Mouse (Mus musculus): ENCODE results near the gene Eif4e2. TPM values are rescaled to one million over a fixed set of nuclear protein-coding genes. Genes with fewer than 3 reads are reported as not detected.

Eif4e2 gene
- polyA plus RNA-seq, 1 experiment, result 172 TPM

DNA sequence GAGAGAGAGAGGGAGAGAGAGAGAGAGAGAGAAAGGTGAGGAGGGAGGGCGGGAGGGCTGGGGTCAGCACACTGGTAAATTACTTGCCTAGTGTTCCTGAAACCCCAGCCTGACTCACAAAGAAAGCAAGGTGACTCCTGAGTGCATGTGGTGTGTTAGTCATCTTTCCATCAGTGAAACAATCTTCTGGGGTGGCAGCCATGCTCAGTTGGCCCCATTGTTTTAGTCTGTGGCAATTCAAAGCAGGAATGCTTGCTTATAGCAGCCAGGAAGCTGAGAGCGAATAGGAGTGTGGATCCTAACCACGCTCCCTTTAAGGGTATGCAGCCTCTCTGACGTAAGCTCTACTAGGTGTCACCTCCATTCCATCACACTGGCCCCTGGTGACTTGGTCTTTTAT lies 41.5 kb downstream of the Eif4e2 start:
- no peaks in the 10 kb centered on the region; the same call in 1 of the 2 replicates for H3K4me1 ChIP-seq (ENCODE audit: control insufficient read depth, insufficient read depth, low read length)
- H3K4me3 ChIP-seq (ENCODE audit: insufficient read depth, low read length), result no peak overlapping the region
- TF ChIP-seq CTCF (IDR thresholded peaks at IDR 0.05; ENCODE audit: borderline replicate concordance, insufficient read depth, low read length) (no peak), POLR2A (IDR thresholded peaks at IDR 0.05; ENCODE audit: low read depth, low read length) (no peak)
- H3K27ac ChIP-seq (ENCODE audit: insufficient read depth, low read length), result no peak overlapping the region

DNA sequence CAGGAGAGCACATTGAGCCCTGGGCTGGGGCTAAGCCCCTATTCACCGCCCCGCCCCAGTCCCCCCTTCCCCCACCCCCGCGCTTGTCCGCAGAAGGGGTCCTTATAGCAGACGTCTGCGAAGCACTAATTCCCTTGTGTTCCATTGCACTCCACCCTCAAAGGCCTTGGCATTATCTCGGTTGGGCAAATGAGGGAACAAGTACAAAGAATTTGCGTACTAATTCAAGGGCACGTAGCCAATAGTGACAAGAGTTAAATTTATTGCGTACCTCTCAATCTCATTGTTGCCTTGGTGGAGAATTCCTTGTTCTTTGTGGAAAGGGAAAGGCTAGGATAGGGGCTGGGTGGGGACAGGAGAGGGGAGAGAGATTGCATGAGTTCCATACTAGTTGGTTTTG lies 44.0 kb downstream of the Eif4e2 start:
- no peak for TF ChIP-seq CTCF (IDR thresholded peaks at IDR 0.05; ENCODE audit: borderline replicate concordance, insufficient read depth, low read length)
- TF ChIP-seq POLR2A (IDR thresholded peaks at IDR 0.05; ENCODE audit: low read depth, low read length), result no peak
- Histone ChIP-seq H3K4me1 (ENCODE audit: control insufficient read depth, insufficient read depth, low read length) (no peaks in the 10 kb centered on the region; the same call in 1 of the 2 replicates), H3K4me3 (ENCODE audit: insufficient read depth, low read length) (no peak overlapping the region), H3K27ac (ENCODE audit: insufficient read depth, low read length) (no peak overlapping the region)

DNA sequence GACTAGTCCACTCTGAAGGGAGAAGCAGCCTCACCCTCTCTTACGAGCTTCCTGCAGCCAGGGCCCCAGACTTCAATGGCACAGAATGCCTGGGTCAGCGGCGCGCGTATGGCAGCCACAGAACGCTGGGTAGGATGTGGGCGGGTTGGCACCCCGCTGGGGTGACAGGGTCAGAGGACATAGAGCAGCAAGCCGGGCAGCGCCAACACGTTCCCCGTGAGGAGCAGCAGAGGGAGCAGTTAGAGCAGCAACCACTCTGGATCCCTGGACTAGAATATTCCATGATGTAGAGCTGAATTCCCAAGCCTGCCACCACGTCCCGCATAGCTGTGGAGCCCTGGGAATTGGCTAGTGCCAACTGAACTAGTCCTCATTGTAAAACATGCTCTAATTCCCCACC lies 44.8 kb downstream of the Eif4e2 start:
- Histone ChIP-seq H3K4me3 (ENCODE audit: insufficient read depth, low read length) (no peak overlapping the region), H3K4me1 (ENCODE audit: control insufficient read depth, insufficient read depth, low read length) (no peaks in the 10 kb centered on the region; the same call in 1 of the 2 replicates), H3K27ac (ENCODE audit: insufficient read depth, low read length) (no peak overlapping the region)
- TF ChIP-seq CTCF (IDR thresholded peaks at IDR 0.05; ENCODE audit: borderline replicate concordance, insufficient read depth, low read length) (no peak), POLR2A (IDR thresholded peaks at IDR 0.05; ENCODE audit: low read depth, low read length) (no peak)

DNA sequence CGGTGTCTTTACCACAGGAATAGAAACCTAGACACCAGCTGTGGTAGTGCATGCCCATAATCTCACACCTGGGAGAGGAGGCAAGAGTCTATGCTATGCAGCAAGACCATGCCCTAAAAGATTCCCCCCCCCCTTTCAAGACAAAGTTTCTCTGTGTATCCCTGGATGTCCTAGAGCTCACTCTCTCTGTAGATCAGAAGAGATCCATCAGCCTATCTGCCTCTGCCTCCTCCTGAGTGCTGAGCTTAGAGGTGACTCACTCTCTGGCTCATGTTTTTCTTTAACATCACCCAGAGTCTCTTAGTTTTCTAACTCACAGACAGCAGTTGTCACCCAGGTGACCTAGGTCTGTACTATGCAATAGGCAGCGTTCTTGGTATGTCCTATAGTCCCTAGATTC lies 45.6 kb downstream of the Eif4e2 start:
- Histone ChIP-seq H3K4me1 (ENCODE audit: control insufficient read depth, insufficient read depth, low read length) (no peaks in the 10 kb centered on the region; the same call in 1 of the 2 replicates), H3K27ac (ENCODE audit: insufficient read depth, low read length) (no peak overlapping the region), H3K4me3 (ENCODE audit: insufficient read depth, low read length) (no peak overlapping the region)
- TF ChIP-seq POLR2A (IDR thresholded peaks at IDR 0.05; ENCODE audit: low read depth, low read length) (no peak), CTCF (IDR thresholded peaks at IDR 0.05; ENCODE audit: borderline replicate concordance, insufficient read depth, low read length) (no peak)

DNA sequence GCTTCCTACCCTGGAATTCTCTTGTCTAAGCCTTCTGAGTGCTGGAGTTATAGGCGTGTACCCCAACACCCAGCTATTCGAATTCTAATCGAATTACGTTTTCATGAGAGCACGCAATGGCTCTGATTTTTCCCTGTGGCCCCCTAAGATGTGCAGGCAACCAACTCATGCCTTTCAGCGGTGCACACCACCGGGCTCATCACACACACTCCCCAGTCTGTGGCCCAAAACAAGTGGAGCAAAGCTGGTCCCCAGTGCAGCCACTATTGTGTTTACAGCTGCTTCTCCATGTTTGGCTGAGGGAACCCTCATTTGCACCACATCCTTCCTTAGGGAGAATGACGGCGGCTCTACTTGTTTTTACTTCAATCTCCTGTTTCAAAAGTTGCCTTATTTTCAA lies 49.5 kb downstream of the Eif4e2 start:
- Histone ChIP-seq H3K4me3 (ENCODE audit: insufficient read depth, low read length) (no peak overlapping the region), H3K4me1 (ENCODE audit: control insufficient read depth, insufficient read depth, low read length) (no peaks in the 10 kb centered on the region), H3K27ac (ENCODE audit: insufficient read depth, low read length) (no peak overlapping the region)
- no peak for TF ChIP-seq POLR2A (IDR thresholded peaks at IDR 0.05; ENCODE audit: low read depth, low read length)
- no peak for TF ChIP-seq CTCF (IDR thresholded peaks at IDR 0.05; ENCODE audit: borderline replicate concordance, insufficient read depth, low read length)

DNA sequence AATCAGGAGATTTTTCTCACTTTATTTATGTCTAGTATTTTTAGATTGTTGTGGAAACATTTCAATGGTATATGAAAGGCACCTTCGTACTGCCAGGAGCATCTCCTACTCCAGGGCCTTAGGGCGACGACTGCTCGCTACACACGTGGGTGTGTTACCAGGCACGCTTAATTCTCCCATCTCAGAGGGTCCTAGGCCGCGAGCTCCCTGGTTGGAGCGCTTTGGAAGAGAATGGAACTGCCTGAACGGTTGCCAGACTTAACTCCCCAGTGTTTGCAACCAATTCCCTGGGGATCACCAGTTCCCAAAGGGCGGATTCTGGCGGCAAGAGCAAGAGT lies 50.1 kb downstream of the Eif4e2 start:
- Histone ChIP-seq H3K27ac (ENCODE audit: insufficient read depth, low read length) (no peak overlapping the region), H3K4me3 (ENCODE audit: insufficient read depth, low read length) (peak overlapping the region; percentile 22), H3K4me1 (ENCODE audit: control insufficient read depth, insufficient read depth, low read length) (no peaks in the 10 kb centered on the region)
- TF ChIP-seq POLR2A (IDR thresholded peaks at IDR 0.05; ENCODE audit: low read depth, low read length), result no peak
- no peak for TF ChIP-seq CTCF (IDR thresholded peaks at IDR 0.05; ENCODE audit: borderline replicate concordance, insufficient read depth, low read length)

DNA sequence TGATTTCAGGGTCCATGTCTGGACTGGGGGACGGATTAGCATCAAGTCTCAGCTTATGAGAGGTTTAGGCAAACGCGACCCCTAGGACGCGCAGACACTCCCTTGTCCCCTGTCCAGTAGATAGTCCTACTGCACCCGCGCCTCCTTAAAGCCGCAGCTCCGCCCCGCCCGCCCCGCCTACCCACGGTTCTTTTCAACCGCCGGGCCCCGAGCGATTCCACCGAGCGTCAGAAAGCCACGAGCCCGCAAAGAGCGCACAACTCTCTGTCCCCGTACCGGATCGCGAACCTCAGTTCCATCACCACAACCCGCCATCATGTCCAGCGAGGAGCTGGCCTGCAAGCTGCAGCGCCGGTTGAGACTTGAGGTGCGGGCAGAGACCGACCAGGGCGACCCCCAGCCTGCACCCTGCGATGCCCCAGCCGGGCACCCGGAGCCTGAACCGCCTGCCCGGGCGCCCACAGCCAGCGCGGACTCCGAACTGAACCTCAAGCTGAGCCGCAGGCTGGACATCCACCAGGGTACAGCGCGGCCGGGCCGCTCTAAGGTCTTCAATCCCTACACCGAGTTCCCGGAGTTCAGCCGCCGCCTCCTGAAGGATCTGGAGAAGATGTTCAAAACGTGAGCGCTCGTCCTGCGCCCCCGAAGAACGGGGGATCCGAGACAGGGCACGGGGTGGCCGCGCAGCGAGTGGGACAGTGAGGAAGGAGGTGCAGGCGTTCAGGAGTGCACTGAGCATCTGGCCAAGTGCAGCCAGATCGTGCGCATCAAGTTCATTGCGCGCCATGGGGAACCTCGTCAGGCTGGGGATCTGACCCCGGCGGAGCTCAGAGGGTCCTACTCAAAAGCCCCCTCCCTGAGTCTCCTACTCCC lies 50.7 kb downstream of the Eif4e2 start, which contains the start of gene Efhd1:
TSS of gene Efhd1 (plus strand) at position 230 of the 873 bp plus-strand sequence.
- TF ChIP-seq CTCF (IDR thresholded peaks at IDR 0.05; ENCODE audit: borderline replicate concordance, insufficient read depth, low read length), result no peak
- no peak for TF ChIP-seq POLR2A (IDR thresholded peaks at IDR 0.05; ENCODE audit: low read depth, low read length)
- Histone ChIP-seq H3K27ac (ENCODE audit: insufficient read depth, low read length) (no peak within 1 kb of the TSS), H3K4me1 (ENCODE audit: control insufficient read depth, insufficient read depth, low read length) (no peaks in the 10 kb centered on the region), H3K4me3 (ENCODE audit: insufficient read depth, low read length) (peak within 1 kb of the TSS; percentile 22)

DNA sequence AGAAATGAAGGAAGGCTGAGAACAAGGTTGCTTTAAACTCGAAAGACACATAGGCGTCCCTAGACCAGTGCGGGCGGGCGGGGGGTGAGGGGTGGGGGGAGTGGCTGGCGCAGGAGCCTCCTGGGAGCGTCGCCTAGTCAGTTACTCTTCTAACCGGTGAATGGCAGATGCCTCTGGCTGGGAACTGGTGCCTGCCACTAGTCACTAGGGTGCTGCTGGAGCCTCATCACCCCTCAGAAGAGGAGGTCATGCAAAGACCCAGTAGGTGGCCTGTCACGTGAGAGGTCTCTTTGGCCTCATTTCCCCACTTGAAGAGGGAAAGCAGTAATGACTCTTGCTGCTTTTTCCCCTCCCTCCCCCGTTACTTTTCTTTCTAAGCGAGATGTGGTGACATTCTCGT lies 51.5 kb downstream of the Eif4e2 start:
- Histone ChIP-seq H3K27ac (ENCODE audit: insufficient read depth, low read length) (no peak overlapping the region), H3K4me3 (ENCODE audit: insufficient read depth, low read length) (no peak overlapping the region), H3K4me1 (ENCODE audit: control insufficient read depth, insufficient read depth, low read length) (no peaks in the 10 kb centered on the region)
- no peak for TF ChIP-seq CTCF (IDR thresholded peaks at IDR 0.05; ENCODE audit: borderline replicate concordance, insufficient read depth, low read length)
- TF ChIP-seq POLR2A (IDR thresholded peaks at IDR 0.05; ENCODE audit: low read depth, low read length), result no peak

DNA sequence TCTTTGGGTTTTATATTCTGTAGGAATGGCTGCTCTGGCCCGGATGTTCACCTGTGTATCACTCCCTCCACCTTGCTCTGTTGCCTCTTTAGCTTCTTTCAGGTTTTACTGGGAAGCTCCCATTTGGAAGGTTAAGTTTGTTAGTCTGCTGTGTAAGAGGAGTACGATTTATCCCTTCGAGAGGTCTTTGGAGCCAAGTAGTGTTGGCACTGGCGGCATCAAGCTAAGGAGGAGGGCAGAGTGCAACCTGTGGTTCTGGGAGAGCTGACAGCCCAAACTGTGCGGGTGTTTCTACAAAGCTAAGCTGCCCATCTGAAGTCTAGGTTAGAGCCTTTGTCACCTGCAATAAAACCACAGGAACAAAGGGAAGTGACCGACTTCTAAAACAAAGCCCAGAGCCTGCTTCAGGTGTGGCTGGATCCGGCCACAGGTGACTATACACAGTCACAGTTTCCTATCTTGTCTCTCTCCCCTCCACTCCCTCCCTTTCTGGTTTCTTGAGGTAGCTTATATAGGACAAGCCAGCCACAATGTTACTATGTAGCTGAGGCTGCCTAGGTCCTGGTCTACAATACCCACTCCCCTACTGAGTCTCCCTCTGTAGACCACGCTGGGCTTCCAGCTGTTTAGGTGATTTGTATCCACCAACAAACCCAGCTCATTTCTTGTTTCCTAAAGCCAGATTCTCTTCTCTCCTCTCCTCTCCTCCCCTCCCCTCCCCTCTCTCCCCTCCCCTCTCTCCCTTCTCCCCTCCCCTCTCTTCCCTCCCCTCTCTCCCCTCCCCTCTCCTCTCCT lies 52.8 kb downstream of the Eif4e2 start:
- H3K4me1 ChIP-seq (ENCODE audit: control insufficient read depth, insufficient read depth, low read length), result no peaks in the 10 kb centered on the region
- no peak overlapping the region for H3K27ac ChIP-seq (ENCODE audit: insufficient read depth, low read length)
- H3K4me3 ChIP-seq (ENCODE audit: insufficient read depth, low read length), result no peak overlapping the region
- no peak for TF ChIP-seq CTCF (IDR thresholded peaks at IDR 0.05; ENCODE audit: borderline replicate concordance, insufficient read depth, low read length)
- TF ChIP-seq POLR2A (IDR thresholded peaks at IDR 0.05; ENCODE audit: low read depth, low read length), result no peak

DNA sequence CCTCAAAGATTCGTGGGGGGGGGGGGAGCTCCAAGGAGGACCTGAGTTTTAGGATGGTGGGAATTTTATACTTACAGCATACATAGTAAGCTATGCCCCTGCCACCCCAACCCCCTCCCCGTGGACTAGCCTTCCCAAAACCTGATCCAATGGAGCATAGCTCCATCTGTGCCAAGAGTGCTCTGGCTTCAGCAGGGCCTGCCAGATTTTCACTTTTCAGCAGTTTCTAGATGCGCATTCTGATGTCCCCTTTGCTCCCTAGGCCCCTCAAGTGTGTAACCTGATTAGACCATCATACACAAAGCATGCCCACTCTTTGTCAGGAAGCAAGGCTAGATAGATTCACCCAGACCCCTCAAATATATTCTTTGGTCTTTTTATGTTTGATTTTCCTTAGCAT lies 56.5 kb downstream of the Eif4e2 start:
- H3K4me3 ChIP-seq (ENCODE audit: insufficient read depth, low read length), result no peak overlapping the region
- no peak for TF ChIP-seq CTCF (IDR thresholded peaks at IDR 0.05; ENCODE audit: borderline replicate concordance, insufficient read depth, low read length)
- no peak for TF ChIP-seq POLR2A (IDR thresholded peaks at IDR 0.05; ENCODE audit: low read depth, low read length)
- no peaks in the 10 kb centered on the region for H3K4me1 ChIP-seq (ENCODE audit: control insufficient read depth, insufficient read depth, low read length)
- H3K27ac ChIP-seq (ENCODE audit: insufficient read depth, low read length), result no peak overlapping the region

Measured in embryonic fibroblast, embryonic 13.5 days (primary cell).